Mouse (Mus musculus) CH12.LX (cell line): ENCODE measurements around the gene Gch1.

ENCODE experiments used
- CHD1 ChIP-seq: IDR thresholded peaks from 2 replicates; pipeline ENCODE4 v1.6.1; 2012; ENCODE audit warnings: low read depth, low read length, improper control_type of control experiment, inconsistent platforms
- CTCF ChIP-seq, 2 experiments: IDR thresholded peaks in 1 of 2; conservative IDR thresholded peaks in 1 of 2; 2 replicates each; pipeline ENCODE4 v1.5.1; 2011 to 2012; ENCODE audit warnings: low read depth in 2 of 2, low read length in 2 of 2, improper control_type of control experiment in 1 of 2, inconsistent platforms in 1 of 2, mild to moderate bottlenecking in 1 of 2, moderate library complexity in 1 of 2
- EP300 ChIP-seq: IDR thresholded peaks from 2 replicates; pipeline ENCODE4 v1.6.1; 2011; ENCODE audit warnings: low read length, improper control_type of control experiment
- HCFC1 ChIP-seq: IDR thresholded peaks from 2 replicates; pipeline ENCODE4 v1.6.1; 2012; ENCODE audit warnings: low read depth, mild to moderate bottlenecking, inconsistent platforms, low read length, improper control_type of control experiment
- IRF4 ChIP-seq: IDR thresholded peaks from 2 replicates; pipeline ENCODE4 v1.6.1; 2014; ENCODE audit warnings: low read depth, mild to moderate bottlenecking, inconsistent platforms, low read length, improper control_type of control experiment
- JUND ChIP-seq: conservative IDR thresholded peaks from 2 replicates; pipeline ENCODE4 v1.6.1; 2011; ENCODE audit warnings: low read depth, low read length, improper control_type of control experiment
- MXI1 ChIP-seq: IDR thresholded peaks from 2 replicates; pipeline ENCODE4 v1.6.1; 2011; ENCODE audit warnings: mild to moderate bottlenecking, low read depth, low read length, improper control_type of control experiment
- NRF1 ChIP-seq: IDR thresholded peaks from 2 replicates; pipeline ENCODE4 v1.6.1; 2014; ENCODE audit warnings: low read depth, mild to moderate bottlenecking, inconsistent platforms, low read length, improper control_type of control experiment, moderate library complexity
- POLR2A ChIP-seq: IDR thresholded peaks from 2 replicates; pipeline ENCODE4 v1.6.1; 2011; ENCODE audit warnings: low read depth, mild to moderate bottlenecking, improper control_type of control experiment, low read length
- POLR2AphosphoS2 ChIP-seq: IDR thresholded peaks from 2 replicates; pipeline ENCODE4 v1.6.1; 2011; ENCODE audit warnings: low read depth, low read length, improper control_type of control experiment
- TCF12 ChIP-seq: IDR thresholded peaks from 2 replicates; pipeline ENCODE4 v1.6.1; 2014; ENCODE audit warnings: low read depth, mild to moderate bottlenecking, inconsistent platforms, low read length, improper control_type of control experiment
- UBTF ChIP-seq: IDR thresholded peaks from 2 replicates; pipeline ENCODE4 v1.6.1; 2012; ENCODE audit warnings: low read depth, mild to moderate bottlenecking, inconsistent platforms, low read length, improper control_type of control experiment, moderate library complexity
- USF1 ChIP-seq: IDR thresholded peaks from 2 replicates; pipeline ENCODE4 v1.6.1; 2014; ENCODE audit warnings: low read depth, mild to moderate bottlenecking, inconsistent platforms, low read length, improper control_type of control experiment
- USF2 ChIP-seq: conservative IDR thresholded peaks from 2 replicates; pipeline ENCODE4 v1.6.1; 2011; ENCODE audit warnings: low read depth, low read length, improper control_type of control experiment

GRCm38 (mm10) chr14:47172073-47172472 is 17.1 kb downstream of the Gch1 start:
- TF ChIP-seq TCF12 (no peak), CTCF (conservative IDR thresholded peaks at IDR 0.05 in 1 of 2, IDR thresholded peaks at IDR 0.05 in 1 of 2; ENCODE audit: low read depth in 2 of 2, low read length in 2 of 2) (no peak), POLR2A (no peak), POLR2AphosphoS2 (no peak), NRF1 (no peak), MXI1 (no peak), HCFC1 (no peak), UBTF (no peak), JUND (no peak), EP300 (no peak), USF1 (no peak), USF2 (no peak), CHD1 (no peak), IRF4 (no peak)
